Mouse (Mus musculus): ENCODE measurements around the gene Cog5. TPM values are rescaled to one million over a fixed set of nuclear protein-coding genes. Genes with fewer than 3 reads are reported as not detected.
A peak's percentile ranks its signal among the peaks of the same experiment; 100 is the strongest.

The Cog5 gene
- total RNA-seq, 2 experiments from 2014 or later = 22.7 to 25.1 TPM

DNA sequence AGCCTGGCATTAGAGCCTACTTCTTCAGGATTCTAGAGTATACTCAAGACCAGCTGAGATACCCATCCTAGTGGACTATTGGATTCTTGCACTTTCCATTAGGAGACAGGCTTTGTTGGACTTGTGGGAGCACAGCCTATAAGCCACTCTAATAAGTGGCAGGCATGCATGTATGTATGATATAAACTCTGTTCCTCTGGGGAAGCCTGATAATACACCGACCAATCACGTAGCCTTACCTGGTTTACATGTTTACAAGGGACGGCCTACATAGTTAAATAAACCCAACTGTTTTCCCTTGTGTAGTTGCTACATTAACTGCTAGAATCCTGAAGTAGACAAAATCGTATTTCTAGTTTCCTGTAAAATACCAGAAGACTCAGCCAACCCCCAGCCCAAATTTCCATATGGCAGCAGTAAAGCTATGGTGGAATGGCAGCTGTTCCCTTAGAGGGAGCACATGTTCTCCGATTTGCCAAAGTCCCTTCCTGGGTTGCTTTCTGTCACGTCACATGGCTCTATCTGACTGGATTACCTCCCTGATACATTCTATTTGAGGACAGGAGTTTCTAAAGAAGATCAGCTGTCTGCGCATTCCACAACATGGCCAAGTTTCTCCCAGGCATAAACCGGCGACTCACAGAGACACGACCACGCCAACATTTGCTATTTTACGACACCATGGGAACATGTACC lies 311.0 kb downstream of the Cog5 start:
- intact Hi-C loops (cut with DNase I) = loop anchor here (2.0 to 5.0 kb wide), 2 partner anchors 97 to 413 kb away; partner anchors contain the start of genes Ccdc71l and Prkar2b
- DNase-seq = no peak

- no peak for DNase-seq
- intact Hi-C loops (cut with DNase I) = loop anchor here (2.0 to 5.0 kb wide), 2 partner anchors 96 to 412 kb away; partner anchors contain the start of genes Ccdc71l and Prkar2b
Observed at GRCm38 (mm10) chr12:31966405-31966804, 311.7 kb downstream of the Cog5 start.

- intact Hi-C loops (cut with DNase I) = loop anchor here (1.0 to 5.0 kb wide), 3 partner anchors 95 to 411 kb away; partner anchors contain the start of genes Ccdc71l and Prkar2b
- DNase-seq = no peak
Observed at GRCm38 (mm10) chr12:31967536-31967935, 312.9 kb downstream of the Cog5 start.

DNA sequence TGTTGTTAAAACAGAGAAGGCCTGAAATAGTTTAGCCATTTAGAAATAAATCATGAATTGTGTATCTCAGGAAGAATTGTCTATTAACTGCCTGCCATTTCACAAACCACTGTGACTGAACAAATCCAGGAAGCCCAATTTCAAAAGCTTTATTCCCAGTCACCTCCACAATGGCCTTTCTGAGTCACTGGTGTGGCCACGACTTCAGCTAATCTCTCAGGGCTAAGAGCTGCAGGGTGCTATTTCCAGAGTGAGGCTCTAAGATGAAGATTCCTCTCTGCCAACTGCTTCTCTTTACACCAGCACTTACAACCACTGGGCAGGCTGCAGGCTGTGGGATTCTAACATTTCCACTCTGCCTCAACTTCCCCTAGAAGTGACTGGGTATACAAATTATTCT lies 314.4 kb downstream of the Cog5 start:
- no peak for DNase-seq
- intact Hi-C loops (cut with DNase I) = loop anchor here (2.0 to 5.0 kb wide), 2 partner anchors 93 to 278 kb away; partner anchors contain the start of gene Prkar2b

DNA sequence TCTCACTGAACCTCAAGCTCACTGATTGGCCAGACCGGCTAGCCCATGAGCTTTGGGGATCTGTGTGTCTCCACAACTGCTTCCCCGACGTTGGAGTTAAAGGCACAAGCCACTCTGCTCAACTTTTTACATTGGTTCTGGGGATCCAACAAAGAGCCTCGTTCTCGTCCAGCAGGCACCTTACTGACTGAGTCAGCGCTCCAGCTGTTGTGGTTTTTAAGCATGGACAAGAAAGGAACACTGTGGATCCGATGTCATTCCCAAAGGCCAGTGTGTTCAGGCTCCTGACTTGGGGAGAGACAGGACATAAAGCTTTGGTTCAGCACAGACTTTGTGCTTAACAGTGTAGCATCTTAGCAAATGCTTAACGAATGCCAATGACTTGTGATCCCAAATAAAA lies 316.9 kb downstream of the Cog5 start:
- no peak for DNase-seq
- intact Hi-C loops (cut with DNase I) = no loop called here

- intact Hi-C loops (cut with DNase I) = no loop called here
- DNase-seq = peak in 1 of 2 experiments; percentile 27
Observed at GRCm38 (mm10) chr12:31973473-31974172, 319.0 kb downstream of the Cog5 start.

- intact Hi-C loops (cut with DNase I) = no loop called here
- DNase-seq = no peak
Observed at GRCm38 (mm10) chr12:31976544-31976943, 321.9 kb downstream of the Cog5 start.

DNA sequence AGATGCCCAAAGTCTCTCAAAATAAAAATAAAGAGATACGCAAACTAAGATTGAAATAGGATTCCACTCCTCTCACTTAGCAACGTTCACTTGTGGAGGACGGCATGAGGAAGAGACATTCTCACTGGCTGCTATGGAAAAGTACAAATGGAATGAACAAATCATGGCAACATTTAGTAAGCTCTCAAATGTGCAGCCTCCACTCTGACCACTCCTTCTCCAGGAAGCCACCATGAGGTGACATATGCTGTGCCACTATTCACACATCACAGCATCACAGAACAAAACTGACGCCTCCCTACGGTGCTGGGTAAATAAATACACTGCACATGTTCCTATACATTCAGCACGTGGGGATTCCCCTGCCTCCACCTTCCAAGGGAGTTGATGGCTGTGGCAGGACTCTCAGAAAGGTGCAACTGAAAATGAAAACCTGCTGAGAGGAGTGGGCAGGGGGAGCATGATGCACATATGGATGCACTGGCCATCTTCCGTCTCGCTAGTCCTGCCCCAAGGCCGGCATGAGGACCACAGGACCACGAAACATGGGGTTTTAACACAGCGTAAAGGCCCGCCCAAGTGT lies 323.0 kb downstream of the Cog5 start:
- intact Hi-C loops (cut with DNase I) = no loop called here

GRCm38 (mm10) chr12:31983238-31983637 lies 328.6 kb downstream of the Cog5 start:
- DNase-seq = no peak
- intact Hi-C loops (cut with DNase I) = no loop called here

More for the DNA sequence above, 323.0 kb downstream of the Cog5 start:
- no peak for DNase-seq

DNA sequence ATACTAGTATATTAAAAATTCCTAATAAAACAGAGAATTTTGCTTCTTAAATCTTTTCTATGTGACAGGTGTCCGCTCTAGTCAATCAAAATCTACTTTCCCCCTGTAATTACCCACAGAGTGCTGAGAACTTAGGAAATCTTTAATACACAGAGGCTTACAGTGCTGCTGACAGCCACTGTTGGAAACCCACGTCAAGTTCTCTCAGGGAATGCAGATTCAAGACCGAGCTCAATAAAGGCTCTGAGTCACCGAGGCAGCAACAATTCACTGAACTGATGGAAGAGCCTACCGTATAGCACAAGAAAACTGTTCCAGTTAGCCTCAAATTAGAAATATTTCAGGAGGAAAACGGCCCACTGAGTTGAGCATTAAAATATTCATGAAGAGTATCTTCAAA lies 329.1 kb downstream of the Cog5 start:
- DNase-seq = no peak
- intact Hi-C loops (cut with DNase I) = no loop called here

DNA sequence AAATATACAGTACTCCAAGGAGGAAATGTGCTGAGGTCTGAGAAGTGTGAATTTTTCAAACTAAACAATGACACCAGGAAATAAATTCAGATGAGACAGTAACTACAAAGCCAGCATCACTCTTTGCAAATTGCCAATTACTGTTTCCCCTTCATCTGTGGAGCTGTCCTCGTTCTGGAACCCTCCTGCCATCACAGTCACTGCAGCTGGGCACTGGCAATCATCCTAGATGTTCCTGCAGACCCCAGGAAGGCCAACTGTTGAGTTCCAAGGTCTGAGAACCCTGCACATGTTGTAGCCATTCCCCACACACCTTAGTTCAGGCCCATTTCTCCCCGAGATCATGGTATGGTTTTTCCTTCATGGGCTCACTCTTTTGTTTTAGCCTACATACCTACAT lies 329.5 kb downstream of the Cog5 start:
- intact Hi-C loops (cut with DNase I) = no loop called here
- no peak for DNase-seq

DNA sequence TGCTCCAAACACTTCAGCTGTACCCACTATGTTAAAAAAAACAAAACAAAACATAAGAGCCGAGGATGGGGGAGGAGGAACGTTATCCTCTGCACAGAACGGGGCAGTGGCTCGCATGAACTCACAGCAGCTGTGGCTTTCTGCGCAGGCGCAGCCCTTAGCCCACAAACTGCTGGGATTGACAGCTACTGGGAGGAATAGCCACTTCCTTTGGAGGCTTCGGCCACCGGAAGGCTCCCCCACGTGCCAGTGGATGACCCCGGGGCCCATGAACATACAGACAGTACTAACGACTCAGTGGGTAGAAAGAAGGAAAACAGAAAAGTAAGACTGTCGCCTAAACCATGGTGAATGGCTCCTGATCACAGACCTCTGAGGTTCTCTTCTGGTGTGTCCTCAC lies 330.0 kb downstream of the Cog5 start:
- intact Hi-C loops (cut with DNase I) = no loop called here
- DNase-seq = no peak

- intact Hi-C loops (cut with DNase I) = no loop called here
- no peak for DNase-seq
Observed at GRCm38 (mm10) chr12:31985738-31986137, 331.1 kb downstream of the Cog5 start.

- DNase-seq = no peak
- intact Hi-C loops (cut with DNase I) = no loop called here
Observed at GRCm38 (mm10) chr12:31986463-31986862, 331.8 kb downstream of the Cog5 start.

Other genes starting within 250 kb of the Cog5 start
- gene Cbll1, start 155.3 kb upstream of the Cog5 start, total RNA-seq (2021) = 10 to 100 TPM in 1 of 2 experiments, 1 to 10 TPM in 1; 7.5 to 10.6 TPM
- gene Slc26a4, start 94.9 kb upstream of the Cog5 start, total RNA-seq (2021) = not detected
- 10 to 100 TPM; 24.9 to 29.0 TPM for gene Bcap29, start 20.2 kb upstream of the Cog5 start, total RNA-seq (2021)
- gene Dus4l, start within 50 bp of the Cog5 start, total RNA-seq (2021) = 1 to 10 TPM; 2.6 to 5.2 TPM
- gene Gpr22, start 59.1 kb downstream of the Cog5 start, total RNA-seq (2021) = not detected